Mouse (Mus musculus): ENCODE measurements around the gene Gria3.

- no peak for TF ChIP-seq CTCF (IDR thresholded peaks at IDR 0.05; ENCODE audit: low read depth)
- no peak for TF ChIP-seq EP300 (optimal IDR thresholded peaks at IDR 0.05)
These were observed 232.9 kb downstream of the Gria3 start for GRCm38 (mm10) chrX:41633576-41633975.
